Mouse (Mus musculus) stomach, embryonic 14.5 days (tissue): ENCODE measurements around the gene Olfr955. TPM values are rescaled to one million over a fixed set of nuclear protein-coding genes. Genes with fewer than 3 reads are reported as not detected.

Source experiments
- ATAC-seq: fragments of 200-750 bp; cut with Nextera tagmentation; 2 replicates; pipeline ENCODE4 v1.8.0; 2017; ENCODE audit warnings: low read depth, moderate TSS enrichment; ENCODE audit not compliant: insufficient number of reproducible peaks, insufficient read depth, low FRiP score
- H3K27ac ChIP-seq: fragments of 300-500 bp; sonication (generic); 2 replicates; pipeline ENCODE4 v1.5.1; 2014; ENCODE audit warnings: mild to moderate bottlenecking, low read length, moderate library complexity, mixed read lengths
- H3K27me3 ChIP-seq: fragments of 300-500 bp; sonication (generic); 2 replicates; pipeline ENCODE4 v1.6.1; 2014; ENCODE audit warnings: low read length, control low read depth, mixed read lengths; ENCODE audit not compliant: control insufficient read depth, insufficient read depth
- H3K36me3 ChIP-seq: fragments of 300-500 bp; sonication (generic); 2 replicates; pipeline ENCODE4 v1.6.1; 2014; ENCODE audit warnings: mild to moderate bottlenecking, control low read depth, low read length, moderate library complexity, mixed read lengths; ENCODE audit not compliant: control insufficient read depth, insufficient read depth
- H3K4me1 ChIP-seq: fragments of 300-500 bp; sonication (generic); 2 replicates; pipeline ENCODE4 v1.6.1; 2014; ENCODE audit warnings: low read length, control low read depth, mixed read lengths; ENCODE audit not compliant: control insufficient read depth, insufficient read depth
- H3K4me2 ChIP-seq: fragments of 300-500 bp; sonication (generic); replicated peaks from 2 replicates; pipeline ENCODE4 v1.6.1; 2014; ENCODE audit warnings: low read depth, low read length, control low read depth
- H3K4me3 ChIP-seq: fragments of 300-500 bp; sonication (generic); 2 replicates; pipeline ENCODE4 v1.5.1; 2014; ENCODE audit warnings: low read depth, low read length, control low read depth
- H3K9ac ChIP-seq: fragments of 300-500 bp; sonication (generic); replicated peaks from 2 replicates; pipeline ENCODE4 v1.6.1; 2014; ENCODE audit warnings: low read depth, mild to moderate bottlenecking, control low read depth, low read length, moderate library complexity, mixed read lengths
- H3K9me3 ChIP-seq: fragments of 300-500 bp; sonication (generic); 2 replicates; pipeline ENCODE4 v1.6.1; 2016; ENCODE audit warnings: low read depth, low read length, control low read depth; ENCODE audit not compliant: control insufficient read depth
- WGBS: fragments of 180-500 bp; shearing (Covaris S2); extraction: QIAGEN DNeasy Blood & Tissue Kit; methylation state at CpG from one replicate; pipeline ENCODE4 v1.1.7; 2014; 5-methylcytosine and 5-hydroxymethylcytosine counted together
- polyA plus RNA-seq: library from polyadenylated mRNA; unstranded; fragments of >200 nt; fragmentation: Nextera tagmentation; extraction: Ambion mirVana; gene quantifications from 2 replicates; pipeline ENCODE4 v1.2.1, GENCODE M21; 2014

Gene Olfr955
- not detected in 2 replicates for polyA plus RNA-seq

GRCm38 (mm10) chr9:39471844-39472243 lies at the start of gene Olfr955:
TSS of gene Olfr955 (minus strand) at chr9:39471944.
- H3K27me3 ChIP-seq = no peaks in the 10 kb centered on the region
- no peak for ATAC-seq
- H3K4me1 ChIP-seq = no peaks in the 10 kb centered on the region
- H3K36me3 ChIP-seq = no peaks in the 10 kb centered on the region
- H3K4me3 ChIP-seq = no peak within 1 kb of the TSS
- H3K4me2 ChIP-seq = no peak within 1 kb of the TSS
- H3K9me3 ChIP-seq = no peaks in the 10 kb centered on the region
- no peak within 1 kb of the TSS for H3K27ac ChIP-seq
- no peak within 1 kb of the TSS for H3K9ac ChIP-seq
- WGBS = 44% methylated on average over 1 of the region's 1 CpGs

GRCm38 (mm10) chr9:39518595-39518994 lies 46.9 kb upstream of the Olfr955 start:
- Histone ChIP-seq H3K4me1 (no peaks in the 10 kb centered on the region), H3K27me3 (no peaks in the 10 kb centered on the region), H3K4me3 (no peak overlapping the region), H3K4me2 (no peak overlapping the region), H3K9ac (no peak overlapping the region), H3K36me3 (no peaks in the 10 kb centered on the region), H3K27ac (no peak overlapping the region), H3K9me3 (no peaks in the 10 kb centered on the region)
- ATAC-seq = no peak; the same call in 1 of the 2 replicates

- 47% methylated on average over 3 of the region's 3 CpGs for WGBS
- H3K4me2 ChIP-seq = no peak within 1 kb of the TSS
- H3K9me3 ChIP-seq = no peaks in the 10 kb centered on the region
- H3K4me1 ChIP-seq = no peaks in the 10 kb centered on the region
- H3K27me3 ChIP-seq = no peaks in the 10 kb centered on the region
- H3K9ac ChIP-seq = no peak within 1 kb of the TSS
- H3K27ac ChIP-seq = no peak within 1 kb of the TSS
- no peak for ATAC-seq
- H3K4me3 ChIP-seq = no peak within 1 kb of the TSS
- H3K36me3 ChIP-seq = no peaks in the 10 kb centered on the region
Observed at GRCm38 (mm10) chr9:39515531-39515930, 43.8 kb upstream of the Olfr955 start, which contains the start of gene Olfr957. TSS of gene Olfr957 (minus strand) at chr9:39515809.

- WGBS = 84% methylated on average over 9 of the region's 9 CpGs
- Histone ChIP-seq H3K27ac (no peak overlapping the region), H3K9ac (no peak overlapping the region), H3K4me3 (no peak overlapping the region), H3K9me3 (no peaks in the 10 kb centered on the region), H3K4me1 (no peaks in the 10 kb centered on the region), H3K4me2 (no peak overlapping the region), H3K27me3 (no peaks in the 10 kb centered on the region), H3K36me3 (no peaks in the 10 kb centered on the region)
- ATAC-seq = no peak
Observed at GRCm38 (mm10) chr9:39509412-39509811, 37.7 kb upstream of the Olfr955 start.

- no peak overlapping the region for H3K9ac ChIP-seq
- no peak for ATAC-seq
- H3K27ac ChIP-seq = no peak overlapping the region
- no peaks in the 10 kb centered on the region for H3K36me3 ChIP-seq
- H3K27me3 ChIP-seq = no peaks in the 10 kb centered on the region
- WGBS = 7% methylated on average over 6 of the region's 6 CpGs
- no peaks in the 10 kb centered on the region for H3K9me3 ChIP-seq
- H3K4me2 ChIP-seq = no peak overlapping the region
- no peak overlapping the region for H3K4me3 ChIP-seq
- H3K4me1 ChIP-seq = no peaks in the 10 kb centered on the region
Observed at GRCm38 (mm10) chr9:39508998-39509397, 37.3 kb upstream of the Olfr955 start.

GRCm38 (mm10) chr9:39493895-39494294 lies 22.2 kb upstream of the Olfr955 start, which contains the start of gene Olfr44:
TSS of gene Olfr44 (minus strand) at chr9:39493995.
- Histone ChIP-seq H3K4me3 (no peak within 1 kb of the TSS), H3K9me3 (no peaks in the 10 kb centered on the region), H3K36me3 (no peaks in the 10 kb centered on the region), H3K27ac (no peak within 1 kb of the TSS), H3K27me3 (no peaks in the 10 kb centered on the region), H3K9ac (no peak within 1 kb of the TSS), H3K4me2 (no peak within 1 kb of the TSS), H3K4me1 (no peaks in the 10 kb centered on the region)
- 83% methylated on average over 2 of the region's 2 CpGs for WGBS
- ATAC-seq = no peak

GRCm38 (mm10) chr9:39456401-39456800 lies 15.3 kb downstream of the Olfr955 start, which contains the start of gene Olfr954:
TSS of gene Olfr954 (plus strand) at chr9:39456701.
- Histone ChIP-seq H3K4me3 (no peak within 1 kb of the TSS), H3K4me1 (no peaks in the 10 kb centered on the region), H3K9me3 (no peaks in the 10 kb centered on the region), H3K36me3 (no peaks in the 10 kb centered on the region), H3K27ac (no peak within 1 kb of the TSS), H3K9ac (no peak within 1 kb of the TSS), H3K4me2 (no peak within 1 kb of the TSS), H3K27me3 (no peaks in the 10 kb centered on the region)
- ATAC-seq = no peak
- 84% methylated on average over 6 of the region's 6 CpGs for WGBS

GRCm38 (mm10) chr9:39427048-39427447 lies 44.7 kb downstream of the Olfr955 start, which contains the start of gene Olfr952:
TSS of gene Olfr952 (minus strand) at chr9:39427148.
- H3K27ac ChIP-seq = no peak within 1 kb of the TSS
- no peaks in the 10 kb centered on the region for H3K36me3 ChIP-seq
- H3K9ac ChIP-seq = no peak within 1 kb of the TSS
- H3K4me3 ChIP-seq = no peak within 1 kb of the TSS
- no peak within 1 kb of the TSS for H3K4me2 ChIP-seq
- H3K9me3 ChIP-seq = no peaks in the 10 kb centered on the region
- no peaks in the 10 kb centered on the region for H3K27me3 ChIP-seq
- H3K4me1 ChIP-seq = no peaks in the 10 kb centered on the region
- ATAC-seq = no peak
